Mouse (Mus musculus): Measurements from ENCODE around the gene Sox6.

DNA sequence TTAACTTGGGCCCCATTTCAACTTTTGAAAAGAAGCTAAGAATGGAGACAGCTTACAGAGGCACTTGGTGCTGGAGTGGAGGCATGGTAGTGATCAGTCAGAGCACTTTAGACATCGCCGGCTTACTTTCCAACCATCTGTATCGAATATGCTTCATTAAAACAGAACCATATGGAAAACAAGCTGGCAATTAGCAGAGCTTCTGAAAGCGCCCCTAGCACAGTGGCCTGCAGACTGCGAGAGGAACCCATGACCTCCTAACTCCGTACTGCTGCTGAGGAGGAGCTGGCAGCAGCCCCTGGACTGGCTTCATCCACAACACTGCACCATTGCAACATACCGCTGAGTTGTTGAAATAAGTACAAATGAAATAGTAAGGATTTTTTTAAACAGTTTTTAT lies 148.7 kb downstream of the Sox6 start:
- TF ChIP-seq CTCF (IDR thresholded peaks at IDR 0.05) (no peak), EP300 (IDR thresholded peaks at IDR 0.05; ENCODE audit: insufficient read depth, low read depth, low read length) (no peak), POLR2A (IDR thresholded peaks at IDR 0.05; ENCODE audit: insufficient read depth, low read depth, low read length) (no peak)
